Mouse (Mus musculus) forebrain, embryonic 13.5 days (tissue): Measurements from ENCODE around the gene Iqgap1. TPM values are rescaled to one million over a fixed set of nuclear protein-coding genes. Genes with fewer than 3 reads are reported as not detected.
"Not testable (repeated sequence)": the region's sequence is repeated elsewhere in the genome, so short reads cannot be mapped to it uniquely, and the experiment has no call there.

Experiments
- ATAC-seq: fragments of 200-750 bp; cut with Nextera tagmentation; 2 replicates; pipeline ENCODE4 v1.8.0; 2017
- H3K27ac ChIP-seq: fragments of 300-500 bp; sonication (generic); 2 replicates; pipeline ENCODE4 v1.5.1; 2015; ENCODE audit warnings: inconsistent platforms, mild to moderate bottlenecking, moderate library complexity
- H3K27me3 ChIP-seq: fragments of 300-500 bp; sonication (generic); 2 replicates; pipeline ENCODE4 v1.6.1; 2015; ENCODE audit warnings: mild to moderate bottlenecking, inconsistent platforms
- H3K36me3 ChIP-seq: fragments of 300-500 bp; sonication (generic); 2 replicates; pipeline ENCODE4 v1.6.1; 2015; ENCODE audit warnings: mild to moderate bottlenecking, inconsistent platforms; ENCODE audit not compliant: poor library complexity, severe bottlenecking
- H3K4me1 ChIP-seq: fragments of 300-500 bp; sonication (generic); 2 replicates; pipeline ENCODE4 v1.6.1; 2015; ENCODE audit warnings: inconsistent platforms
- H3K4me2 ChIP-seq: fragments of 300-500 bp; sonication (generic); 2 replicates; pipeline ENCODE4 v1.6.1; 2015; ENCODE audit warnings: inconsistent platforms, mild to moderate bottlenecking, moderate library complexity
- H3K4me3 ChIP-seq: fragments of 300-500 bp; sonication (generic); 2 replicates; pipeline ENCODE4 v1.5.1; 2015; ENCODE audit warnings: mild to moderate bottlenecking, inconsistent platforms
- H3K9ac ChIP-seq: fragments of 300-500 bp; sonication (generic); 2 replicates; pipeline ENCODE4 v1.6.1; 2015; ENCODE audit warnings: mild to moderate bottlenecking, inconsistent platforms
- H3K9me3 ChIP-seq: fragments of 300-500 bp; sonication (generic); replicated peaks from 2 replicates; pipeline ENCODE4 v1.6.1; 2016; ENCODE audit warnings: inconsistent platforms
- WGBS: fragments of 180-500 bp; shearing (Covaris S2); methylation state at CpG from one replicate; pipeline ENCODE4 v1.1.7; 2015; 5-methylcytosine and 5-hydroxymethylcytosine counted together
- polyA plus RNA-seq: library from polyadenylated mRNA; unstranded; fragments of >200 nt; fragmentation: Nextera tagmentation; extraction: Ambion mirVana; gene quantifications from 2 replicates; pipeline ENCODE4 v1.2.1, GENCODE M21; 2015

Gene Iqgap1
- polyA plus RNA-seq, 1 experiment from 2014 or later, result 19.7 TPM

- Histone ChIP-seq H3K4me1 (no peaks in the 10 kb centered on the region), H3K27ac (no peak overlapping the region; the same call in 1 of the 2 replicates), H3K36me3 (no peaks in the 10 kb centered on the region), H3K27me3 (no peaks in the 10 kb centered on the region), H3K9me3 (no peaks in the 10 kb centered on the region), H3K4me2 (no peak overlapping the region), H3K9ac (no peak overlapping the region), H3K4me3 (no peak overlapping the region)
- WGBS, result 90% methylated on average over 15 of the region's 15 CpGs
- ATAC-seq, result no peak
These were observed 50.9 kb downstream of the Iqgap1 start for GRCm38 (mm10) chr7:80774615-80775447.

GRCm38 (mm10) chr7:80773834-80774614 lies 51.8 kb downstream of the Iqgap1 start:
- Histone ChIP-seq H3K36me3 (no peaks in the 10 kb centered on the region), H3K9me3 (no peaks in the 10 kb centered on the region), H3K27ac (peak overlapping the region; percentile 25; the same call in 1 of the 2 replicates), H3K9ac (no peak overlapping the region), H3K4me3 (no peak overlapping the region), H3K4me2 (no peak overlapping the region), H3K27me3 (no peaks in the 10 kb centered on the region), H3K4me1 (no peaks in the 10 kb centered on the region)
- no peak for ATAC-seq
- 78% methylated on average over 14 of the region's 14 CpGs for WGBS

- H3K9me3 ChIP-seq, result no peaks in the 10 kb centered on the region
- H3K27ac ChIP-seq, result no peak overlapping the region
- H3K4me2 ChIP-seq, result no peak overlapping the region
- no peaks in the 10 kb centered on the region for H3K36me3 ChIP-seq
- no peak for ATAC-seq
- no peak overlapping the region for H3K4me3 ChIP-seq
- WGBS, result 82% methylated on average over 2 of the region's 2 CpGs
- peaks cover 7% of the 10 kb centered on the region for H3K4me1 ChIP-seq
- no peaks in the 10 kb centered on the region for H3K27me3 ChIP-seq
- no peak overlapping the region for H3K9ac ChIP-seq
These were observed 55.3 kb downstream of the Iqgap1 start for GRCm38 (mm10) chr7:80770466-80770865.

- Histone ChIP-seq H3K36me3 (0 out of 2 replicates have a peak, but pooled peaks cover 2% of the 10 kb centered on the region), H3K9me3 (no peaks in the 10 kb centered on the region), H3K4me1 (peaks cover 19% of the 10 kb centered on the region), H3K27me3 (no peaks in the 10 kb centered on the region), H3K27ac (peak overlapping the region; percentile 15; the same call in 1 of the 2 replicates), H3K4me2 (no peak overlapping the region), H3K9ac (no peak overlapping the region), H3K4me3 (no peak overlapping the region)
- peak; percentile 43; the same call in 1 of the 2 replicates for ATAC-seq
- WGBS, result 86% methylated on average over 11 of the region's 11 CpGs
These were observed 58.9 kb downstream of the Iqgap1 start for GRCm38 (mm10) chr7:80766861-80767312.

GRCm38 (mm10) chr7:80766072-80766471 lies 59.7 kb downstream of the Iqgap1 start:
- Histone ChIP-seq H3K9ac (no peak overlapping the region), H3K36me3 (0 out of 2 replicates have a peak, but pooled peaks cover 2% of the 10 kb centered on the region), H3K4me3 (no peak overlapping the region), H3K27ac (no peak overlapping the region), H3K27me3 (no peaks in the 10 kb centered on the region), H3K4me1 (peaks cover 19% of the 10 kb centered on the region), H3K9me3 (no peaks in the 10 kb centered on the region), H3K4me2 (no peak overlapping the region)
- ATAC-seq, result no peak
- 71% methylated on average over 3 of the region's 3 CpGs for WGBS

- no peak overlapping the region for H3K9ac ChIP-seq
- H3K4me3 ChIP-seq, result no peak overlapping the region
- H3K4me1 ChIP-seq, result peaks cover 19% of the 10 kb centered on the region
- H3K9me3 ChIP-seq, result no peaks in the 10 kb centered on the region
- 0 out of 2 replicates have a peak overlapping the region, but pooled peaks have one; percentile 11 for H3K4me2 ChIP-seq
- H3K27me3 ChIP-seq, result no peaks in the 10 kb centered on the region
- 0 out of 2 replicates have a peak, but pooled peaks cover 2% of the 10 kb centered on the region for H3K36me3 ChIP-seq
- 39% methylated on average over 7 of the region's 7 CpGs for WGBS
- peak overlapping the region; percentile 67 for H3K27ac ChIP-seq
- ATAC-seq, result peak; percentile 55
These were observed 61.8 kb downstream of the Iqgap1 start for GRCm38 (mm10) chr7:80763864-80764437.

GRCm38 (mm10) chr7:80762297-80762696 lies 63.5 kb downstream of the Iqgap1 start:
- Histone ChIP-seq H3K9ac (no peak overlapping the region), H3K36me3 (peaks cover 12% of the 10 kb centered on the region), H3K27ac (no peak overlapping the region), H3K4me3 (no peak overlapping the region), H3K4me2 (no peak overlapping the region), H3K4me1 (peaks cover 19% of the 10 kb centered on the region), H3K9me3 (no peaks in the 10 kb centered on the region), H3K27me3 (no peaks in the 10 kb centered on the region)
- ATAC-seq, result no peak
- 89% methylated on average over 8 of the region's 8 CpGs for WGBS

- H3K4me3 ChIP-seq, result no peak overlapping the region
- H3K9ac ChIP-seq, result no peak overlapping the region
- no peaks in the 10 kb centered on the region for H3K27me3 ChIP-seq
- peaks cover 64% of the 10 kb centered on the region for H3K36me3 ChIP-seq
- H3K4me2 ChIP-seq, result no peak overlapping the region
- 82% methylated on average over 2 of the region's 2 CpGs for WGBS
- H3K4me1 ChIP-seq, result no peaks in the 10 kb centered on the region
- H3K9me3 ChIP-seq, result no peaks in the 10 kb centered on the region
- ATAC-seq, result no peak
- no peak overlapping the region for H3K27ac ChIP-seq
These were observed 71.7 kb downstream of the Iqgap1 start for GRCm38 (mm10) chr7:80754086-80754485.

- no peak for ATAC-seq
- Histone ChIP-seq H3K4me3 (no peak overlapping the region), H3K4me2 (no peak overlapping the region), H3K4me1 (no peaks in the 10 kb centered on the region), H3K36me3 (peaks cover 67% of the 10 kb centered on the region), H3K9ac (no peak overlapping the region), H3K27me3 (no peaks in the 10 kb centered on the region), H3K27ac (no peak overlapping the region), H3K9me3 (no peaks in the 10 kb centered on the region)
- 85% methylated on average over 2 of the region's 2 CpGs for WGBS
These were observed 72.2 kb downstream of the Iqgap1 start for GRCm38 (mm10) chr7:80753613-80754012.

GRCm38 (mm10) chr7:80749624-80750023 lies 76.2 kb downstream of the Iqgap1 start:
- H3K4me1 ChIP-seq, result peaks cover 26% of the 10 kb centered on the region
- H3K9ac ChIP-seq, result no peak overlapping the region
- no peak overlapping the region for H3K27ac ChIP-seq
- no peak for ATAC-seq
- H3K36me3 ChIP-seq, result peaks cover 53% of the 10 kb centered on the region
- 68% methylated on average over 6 of the region's 6 CpGs for WGBS
- H3K4me3 ChIP-seq, result no peak overlapping the region
- no peaks in the 10 kb centered on the region for H3K9me3 ChIP-seq
- no peaks in the 10 kb centered on the region for H3K27me3 ChIP-seq
- no peak overlapping the region for H3K4me2 ChIP-seq

- not testable (repeated sequence) for H3K27me3 ChIP-seq, H3K27ac ChIP-seq, H3K4me2 ChIP-seq, H3K4me3 ChIP-seq, H3K9ac ChIP-seq, H3K9me3 ChIP-seq, ATAC-seq
- Histone ChIP-seq H3K4me1 (peaks cover 26% of the 10 kb centered on the region), H3K36me3 (peaks cover 53% of the 10 kb centered on the region)
- 95% methylated on average over 10 of the region's 10 CpGs for WGBS
These were observed 76.7 kb downstream of the Iqgap1 start for GRCm38 (mm10) chr7:80749109-80749508.

- H3K27ac ChIP-seq, result no peak overlapping the region
- H3K27me3 ChIP-seq, result no peaks in the 10 kb centered on the region
- peaks cover 26% of the 10 kb centered on the region for H3K4me1 ChIP-seq
- peaks cover 60% of the 10 kb centered on the region for H3K36me3 ChIP-seq
- WGBS, result 67% methylated on average over 7 of the region's 7 CpGs
- no peak overlapping the region for H3K9ac ChIP-seq
- no peaks in the 10 kb centered on the region for H3K9me3 ChIP-seq
- H3K4me2 ChIP-seq, result no peak overlapping the region
- H3K4me3 ChIP-seq, result no peak overlapping the region
- no peak for ATAC-seq
These were observed 78.4 kb downstream of the Iqgap1 start for GRCm38 (mm10) chr7:80747371-80747770.
